Mouse (Mus musculus): ENCODE measurements at regions not wholly inside any gene's neighbourhood (a gene's known extent, or its start where the extent isn't known, plus 50 kb on each side); places are given as distances from the start of the nearest gene placed in this dataset.
A peak's percentile ranks its signal among the peaks of the same experiment; 100 is the strongest.

DNA sequence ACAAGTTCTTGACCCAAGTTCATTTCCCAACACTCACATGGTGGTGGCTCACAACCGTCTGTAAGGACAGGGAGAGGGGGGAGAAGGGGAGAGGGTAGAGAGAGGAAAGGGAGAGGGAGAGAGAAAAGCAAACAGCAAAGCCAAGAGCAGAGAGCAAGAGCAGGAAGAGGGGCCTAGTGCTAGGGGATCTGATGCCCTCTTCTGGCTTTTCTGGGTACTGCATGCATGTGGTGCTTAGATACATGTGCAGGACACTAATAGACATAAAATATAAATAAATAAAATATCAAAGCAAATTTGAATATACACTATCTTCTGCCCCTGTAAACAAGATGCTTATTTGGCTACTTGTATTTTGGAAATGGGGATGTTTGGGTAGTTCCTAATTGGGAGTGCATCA is 91.2 kb downstream of the Rnf138rt1 start:
- no peak overlapping the region for H3K4me2 ChIP-seq (ENCODE audit: low read depth)
- H3K36me3 ChIP-seq (ENCODE audit: insufficient read depth), result no peaks in the 10 kb centered on the region
- H3K9me3 ChIP-seq (ENCODE audit: low read length), result no peaks in the 10 kb centered on the region
- ATAC-seq (no peak), DNase-seq (no peak)
- no peak overlapping the region for H3K27ac ChIP-seq (ENCODE audit: low read depth, low read length)
- H3K9ac ChIP-seq, result no peak overlapping the region
- no peaks in the 10 kb centered on the region for H3K27me3 ChIP-seq (ENCODE audit: insufficient read depth, low read length)
- TF ChIP-seq CTCF (IDR thresholded peaks at IDR 0.05; ENCODE audit: low read depth), result peak; percentile 50
- no peaks in the 10 kb centered on the region for H3K4me1 ChIP-seq (ENCODE audit: insufficient read depth)
- no peak overlapping the region for H3K4me3 ChIP-seq (ENCODE audit: low read depth, low read length)
- 37% methylated on average over 1 of the region's 1 CpGs for WGBS

Data from forebrain, postnatal 0 days (tissue).